ENCODE assay signal across 20 mouse cellular contexts in genomic region chr17:13541249-13541648, GRCm38 (mm10).
DNase-seq lines count a peak whose midpoint lies in the region; ATAC-seq and TF ChIP-seq lines count a peak whose summit lies in the region.
"Had no signal": no experiment of that assay in that cellular context is flagged by ENCODE, and none has a peak within 500 bp of the region (broad histone marks: within the 10 kb centered on the region; RNA-seq: fewer than 3 reads in every experiment).

No protein-coding gene starts in this region.

- DNase-seq in CD4-positive, CD25-positive, alpha-beta regulatory T cell, adult 2 months (ENCODE audit: low read depth, low spot score): peak; percentile 15
- DNase-seq in hindbrain, embryonic 14.5 days (ENCODE audit: low spot score): peak; percentile 27
- no peak for DNase-seq in lung, postnatal 0 days (ENCODE audit: low spot score)
- DNase-seq in lung, postnatal 14 days: no peak
- no peak for DNase-seq in midbrain, postnatal 0 days (ENCODE audit: low spot score)
- DNase-seq in ovary, postnatal 36 days (ENCODE audit: low spot score): no peak
- DNase-seq: adrenal gland, postnatal 10 days; cerebellum, adult 11-12 months; heart, postnatal 4 days; kidney, adult 18-20 months; kidney, postnatal 4 days; thymus, adult 2 months had no signal

- no peak for ATAC-seq in CD4-positive, CD25-positive, alpha-beta regulatory T cell, adult 4 months
- ATAC-seq in hindbrain, embryonic 14.5 days (ENCODE audit: low FRiP score): no peak
- ATAC-seq in hindbrain, embryonic 13.5 days (ENCODE audit: low FRiP score): no peak
- ATAC-seq in lung, postnatal 0 days: 0 out of 2 replicates have a peak, but pooled peaks have one; percentile 0
- ATAC-seq in midbrain, postnatal 0 days (ENCODE audit: low FRiP score): 0 out of 2 replicates have a peak, but pooled peaks have one; percentile 6

- no peak for TF ChIP-seq CTCF in lung, postnatal 0 days (IDR thresholded peaks at IDR 0.05)
- no peak for TF ChIP-seq CTCF in midbrain, postnatal 0 days (IDR thresholded peaks at IDR 0.05)

- H3K27ac ChIP-seq in hindbrain, embryonic 14.5 days: no peak overlapping the region
- H3K27ac ChIP-seq in hindbrain, embryonic 13.5 days: no peak overlapping the region
- no peak overlapping the region for H3K27ac ChIP-seq in lung, postnatal 0 days (ENCODE audit: low read length)
- H3K27ac ChIP-seq in midbrain, postnatal 0 days (ENCODE audit: low read depth, low read length): no peak overlapping the region
- H3K27ac ChIP-seq: embryonic facial prominence, embryonic 15.5 days; forebrain, embryonic 10.5 days; heart, embryonic 13.5 days; limb, embryonic 12.5 days; neural tube, embryonic 15.5 days had no signal

- no peak overlapping the region for H3K4me3 ChIP-seq in hindbrain, embryonic 14.5 days (replicated peaks; ENCODE audit: low read length)
- no peak overlapping the region for H3K4me3 ChIP-seq in hindbrain, embryonic 13.5 days
- no peak overlapping the region for H3K4me3 ChIP-seq in lung, postnatal 0 days (ENCODE audit: low read depth, low read length)
- no peak overlapping the region for H3K4me3 ChIP-seq in midbrain, postnatal 0 days (ENCODE audit: low read depth, low read length)
- H3K4me3 ChIP-seq: embryonic facial prominence, embryonic 15.5 days; forebrain, embryonic 10.5 days; heart, embryonic 13.5 days; limb, embryonic 12.5 days; neural tube, embryonic 15.5 days had no signal

- 71% methylated on average over 12 of the region's 12 CpGs for WGBS in hindbrain, embryonic 14.5 days
- WGBS in hindbrain, embryonic 13.5 days: 71% methylated on average over 12 of the region's 12 CpGs
- 65% methylated on average over 12 of the region's 12 CpGs for WGBS in lung, postnatal 0 days
- 66% methylated on average over 12 of the region's 12 CpGs for WGBS in midbrain, postnatal 0 days

- H3K9ac ChIP-seq in hindbrain, embryonic 14.5 days: no peak overlapping the region
- H3K9ac ChIP-seq in hindbrain, embryonic 13.5 days: no peak overlapping the region
- H3K9ac ChIP-seq in lung, postnatal 0 days (replicated peaks; ENCODE audit: low read depth): no peak overlapping the region
- H3K9ac ChIP-seq in midbrain, postnatal 0 days (replicated peaks; ENCODE audit: low read length, poor library complexity, severe bottlenecking): no peak overlapping the region
- H3K9ac ChIP-seq: embryonic facial prominence, embryonic 15.5 days; heart, embryonic 13.5 days; limb, embryonic 12.5 days; neural tube, embryonic 15.5 days had no signal

- H3K36me3 ChIP-seq in hindbrain, embryonic 14.5 days (replicated peaks; ENCODE audit: control insufficient read depth, insufficient read depth): no peaks in the 10 kb centered on the region
- H3K36me3 ChIP-seq in hindbrain, embryonic 13.5 days: no peaks in the 10 kb centered on the region
- no peaks in the 10 kb centered on the region for H3K36me3 ChIP-seq in lung, postnatal 0 days (ENCODE audit: insufficient read depth, low read length)
- H3K36me3 ChIP-seq in midbrain, postnatal 0 days (ENCODE audit: insufficient read depth, low read length): no peaks in the 10 kb centered on the region
- H3K36me3 ChIP-seq: embryonic facial prominence, embryonic 15.5 days; forebrain, embryonic 10.5 days; heart, embryonic 13.5 days; limb, embryonic 12.5 days; neural tube, embryonic 15.5 days had no signal

- no peak overlapping the region for H3K4me2 ChIP-seq in hindbrain, embryonic 14.5 days (replicated peaks)
- H3K4me2 ChIP-seq in hindbrain, embryonic 13.5 days: no peak overlapping the region
- no peak overlapping the region for H3K4me2 ChIP-seq in lung, postnatal 0 days (replicated peaks; ENCODE audit: low read depth, low read length)
- no peak overlapping the region for H3K4me2 ChIP-seq in midbrain, postnatal 0 days (ENCODE audit: low read depth, low read length, poor library complexity, severe bottlenecking)
- H3K4me2 ChIP-seq: embryonic facial prominence, embryonic 15.5 days; heart, embryonic 13.5 days; limb, embryonic 12.5 days; neural tube, embryonic 15.5 days had no signal

- peaks cover 61% of the 10 kb centered on the region for H3K9me3 ChIP-seq in hindbrain, embryonic 14.5 days (ENCODE audit: control insufficient read depth, low read length)
- peaks cover 57% of the 10 kb centered on the region for H3K9me3 ChIP-seq in hindbrain, embryonic 13.5 days
- H3K9me3 ChIP-seq in lung, postnatal 0 days (ENCODE audit: low read length): peaks cover 22% of the 10 kb centered on the region
- H3K9me3 ChIP-seq in midbrain, postnatal 0 days (ENCODE audit: low read length): peaks cover 56% of the 10 kb centered on the region

- no peaks in the 10 kb centered on the region for H3K4me1 ChIP-seq in hindbrain, embryonic 14.5 days (replicated peaks; ENCODE audit: control insufficient read depth, insufficient read depth, low read length)
- no peaks in the 10 kb centered on the region for H3K4me1 ChIP-seq in hindbrain, embryonic 13.5 days (replicated peaks)
- no peaks in the 10 kb centered on the region for H3K4me1 ChIP-seq in lung, postnatal 0 days (ENCODE audit: insufficient read depth, low read depth, low read length)
- H3K4me1 ChIP-seq in midbrain, postnatal 0 days (ENCODE audit: insufficient read depth, low read length): no peaks in the 10 kb centered on the region
- H3K4me1 ChIP-seq: embryonic facial prominence, embryonic 15.5 days; forebrain, embryonic 10.5 days; neural tube, embryonic 15.5 days had no signal

- no peak for TF ChIP-seq EP300 in lung, postnatal 0 days (IDR thresholded peaks at IDR 0.05)

- no peaks in the 10 kb centered on the region for H3K27me3 ChIP-seq in hindbrain, embryonic 14.5 days (ENCODE audit: control insufficient read depth, insufficient read depth, low read length)
- no peaks in the 10 kb centered on the region for H3K27me3 ChIP-seq in hindbrain, embryonic 13.5 days
- no peaks in the 10 kb centered on the region for H3K27me3 ChIP-seq in lung, postnatal 0 days (replicated peaks; ENCODE audit: insufficient read depth, low read length)
- H3K27me3 ChIP-seq in midbrain, postnatal 0 days (ENCODE audit: insufficient read depth, low read length): no peaks in the 10 kb centered on the region
- H3K27me3 ChIP-seq: CH12.LX; embryonic facial prominence, embryonic 15.5 days; heart, embryonic 13.5 days; limb, embryonic 12.5 days; neural tube, embryonic 15.5 days had no signal

Comparison
In these comparisons a context has a peak if more than half of its experiments do, and no peak if none do; other contexts are left out.
1. DNase-seq: peak in CD4-positive, CD25-positive, alpha-beta regulatory T cell, adult 2 months (single experiment) and hindbrain, embryonic 14.5 days (single experiment); none in lung, postnatal 0 days (single experiment), lung, postnatal 14 days (single experiment), midbrain, postnatal 0 days (single experiment) and ovary, postnatal 36 days (single experiment).
2. ATAC-seq: peak in lung, postnatal 0 days (single experiment) and midbrain, postnatal 0 days (single experiment); none in CD4-positive, CD25-positive, alpha-beta regulatory T cell, adult 4 months (single experiment), hindbrain, embryonic 14.5 days (single experiment) and hindbrain, embryonic 13.5 days (single experiment).